Mouse (Mus musculus) olfactory bulb, adult 2 months (tissue): Measurements from ENCODE around the gene Mal.

Source experiments
- CTCF ChIP-seq: fragments of 200-500 bp; IDR thresholded peaks from 2 replicates; pipeline ENCODE4 v1.5.1; 2012; ENCODE audit warnings: low read depth, mild to moderate bottlenecking, low read length, moderate library complexity; ENCODE audit not compliant: insufficient read depth
- POLR2A ChIP-seq: fragments of 200-500 bp; IDR thresholded peaks from 2 replicates; pipeline ENCODE4 v1.6.1; 2012; ENCODE audit warnings: mild to moderate bottlenecking, low read depth, low read length, moderate library complexity; ENCODE audit not compliant: insufficient read depth

GRCm38 (mm10) chr2:127689239-127689638 is 32.7 kb upstream of the Mal start:
- no peak for TF ChIP-seq CTCF
- TF ChIP-seq POLR2A: no peak
